In genomic region chr6:103742784-103743183, GRCm38 (mm10) we compare ENCODE assay signal across 15 mouse cellular contexts.
DNase-seq lines count a peak whose midpoint lies in the region; ATAC-seq and TF ChIP-seq lines count a peak whose summit lies in the region.
"Had no signal": no experiment of that assay in that cellular context is flagged by ENCODE, and none has a peak within 500 bp of the region (broad histone marks: within the 10 kb centered on the region; RNA-seq: fewer than 3 reads in every experiment).

No protein-coding gene starts in this region.

- no peaks in the 10 kb centered on the region for H3K27me3 ChIP-seq in forebrain, embryonic 14.5 days (replicated peaks; ENCODE audit: control insufficient read depth, insufficient read depth, low read length)
- H3K27me3 ChIP-seq in forebrain, embryonic 16.5 days (replicated peaks; ENCODE audit: control insufficient read depth, insufficient read depth, low read length): no peaks in the 10 kb centered on the region
- H3K27me3 ChIP-seq in midbrain, embryonic 16.5 days (ENCODE audit: control insufficient read depth, insufficient read depth, low read depth, low read length): no peaks in the 10 kb centered on the region
- H3K27me3 ChIP-seq: heart, embryonic 13.5 days; limb, embryonic 12.5 days; liver, embryonic 15.5 days had no signal

- DNase-seq in forebrain, embryonic 14.5 days (ENCODE audit: low spot score): peak; percentile 33
- DNase-seq in layer of hippocampus, adult 2 months (ENCODE audit: low spot score in 2 of 2): no peak
- DNase-seq in layer of hippocampus, adult 9-10 months (ENCODE audit: low spot score): no peak
- peak; percentile 28 for DNase-seq in brain, adult 2 months (ENCODE audit: low read depth, low spot score)
- no peak for DNase-seq in adrenal gland, postnatal 25 days
- DNase-seq: cerebellum, adult 9-11 months; kidney, adult 9 months; lung, postnatal 14 days; thymus, postnatal 36 days had no signal

- WGBS in forebrain, embryonic 14.5 days: 48% methylated on average over 3 of the region's 3 CpGs
- WGBS in forebrain, embryonic 16.5 days: 47% methylated on average over 3 of the region's 3 CpGs
- WGBS in midbrain, embryonic 16.5 days: 50% methylated on average over 3 of the region's 3 CpGs

- no peak overlapping the region for H3K27ac ChIP-seq in forebrain, embryonic 14.5 days (ENCODE audit: low read depth, low read length)
- no peak overlapping the region for H3K27ac ChIP-seq in forebrain, embryonic 16.5 days (ENCODE audit: low read length)
- no peak overlapping the region for H3K27ac ChIP-seq in layer of hippocampus, adult 2 months
- H3K27ac ChIP-seq in midbrain, embryonic 16.5 days (ENCODE audit: low read length): no peak overlapping the region
- H3K27ac ChIP-seq: heart, embryonic 13.5 days; limb, embryonic 12.5 days; liver, embryonic 15.5 days had no signal

- H3K9ac ChIP-seq in forebrain, embryonic 14.5 days (ENCODE audit: low read length): no peak overlapping the region
- H3K9ac ChIP-seq in forebrain, embryonic 16.5 days (replicated peaks; ENCODE audit: low read depth, low read length): no peak overlapping the region
- H3K9ac ChIP-seq in midbrain, embryonic 16.5 days (ENCODE audit: low read depth, low read length): no peak overlapping the region
- H3K9ac ChIP-seq: heart, embryonic 13.5 days; limb, embryonic 12.5 days; liver, embryonic 15.5 days had no signal

- no peaks in the 10 kb centered on the region for H3K9me3 ChIP-seq in forebrain, embryonic 14.5 days (replicated peaks; ENCODE audit: control insufficient read depth, low read length)
- no peaks in the 10 kb centered on the region for H3K9me3 ChIP-seq in forebrain, embryonic 16.5 days (ENCODE audit: control insufficient read depth, low read length)
- H3K9me3 ChIP-seq in midbrain, embryonic 16.5 days (replicated peaks; ENCODE audit: control insufficient read depth, low read length, poor library complexity, severe bottlenecking): no peaks in the 10 kb centered on the region
- H3K9me3 ChIP-seq: heart, embryonic 13.5 days; limb, embryonic 12.5 days; liver, embryonic 15.5 days had no signal

- peak; percentile 69 for TF ChIP-seq CTCF in layer of hippocampus, adult 2 months (conservative IDR thresholded peaks at IDR 0.05)

- no peak overlapping the region for H3K4me2 ChIP-seq in forebrain, embryonic 14.5 days (ENCODE audit: low read length)
- H3K4me2 ChIP-seq in forebrain, embryonic 16.5 days (ENCODE audit: low read length): no peak overlapping the region
- no peak overlapping the region for H3K4me2 ChIP-seq in midbrain, embryonic 16.5 days (ENCODE audit: low read length)
- H3K4me2 ChIP-seq: heart, embryonic 13.5 days; limb, embryonic 12.5 days; liver, embryonic 15.5 days had no signal

- no peaks in the 10 kb centered on the region for H3K36me3 ChIP-seq in forebrain, embryonic 14.5 days (ENCODE audit: control insufficient read depth, insufficient read depth, low read length)
- no peaks in the 10 kb centered on the region for H3K36me3 ChIP-seq in forebrain, embryonic 16.5 days (ENCODE audit: control insufficient read depth, insufficient read depth)
- no peaks in the 10 kb centered on the region for H3K36me3 ChIP-seq in midbrain, embryonic 16.5 days (ENCODE audit: control insufficient read depth, insufficient read depth, low read length)
- H3K36me3 ChIP-seq: heart, embryonic 13.5 days; limb, embryonic 12.5 days; liver, embryonic 15.5 days had no signal

- no peaks in the 10 kb centered on the region for H3K4me1 ChIP-seq in forebrain, embryonic 14.5 days (ENCODE audit: control insufficient read depth, insufficient read depth, low read length)
- no peaks in the 10 kb centered on the region for H3K4me1 ChIP-seq in forebrain, embryonic 16.5 days (replicated peaks; ENCODE audit: control insufficient read depth, insufficient read depth, low read length)
- H3K4me1 ChIP-seq in midbrain, embryonic 16.5 days (ENCODE audit: control insufficient read depth, insufficient read depth, low read length): no peaks in the 10 kb centered on the region
- H3K4me1 ChIP-seq: heart, embryonic 13.5 days; limb, embryonic 12.5 days; liver, embryonic 15.5 days had no signal

- no peak overlapping the region for H3K4me3 ChIP-seq in forebrain, embryonic 14.5 days (ENCODE audit: low read depth, low read length)
- no peak overlapping the region for H3K4me3 ChIP-seq in forebrain, embryonic 16.5 days (replicated peaks; ENCODE audit: low read length)
- no peak overlapping the region for H3K4me3 ChIP-seq in layer of hippocampus, adult 2 months
- no peak overlapping the region for H3K4me3 ChIP-seq in midbrain, embryonic 16.5 days (ENCODE audit: low read depth, low read length)
- H3K4me3 ChIP-seq: heart, embryonic 13.5 days; limb, embryonic 12.5 days; liver, embryonic 15.5 days had no signal

- no peak for ATAC-seq in forebrain, embryonic 14.5 days
- ATAC-seq in forebrain, embryonic 16.5 days: no peak
- peak; percentile 75; the same call in 1 of the 2 replicates for ATAC-seq in midbrain, embryonic 16.5 days
- no peak for ATAC-seq in cerebellum, adult (ENCODE audit: insufficient number of reproducible peaks, low FRiP score, low TSS enrichment)

Comparison
In these comparisons a context has a peak if more than half of its experiments do, and no peak if none do; other contexts are left out.
1. DNase-seq: peak in forebrain, embryonic 14.5 days (single experiment) and brain, adult 2 months (single experiment); none in layer of hippocampus, adult 2 months (0 of 2), layer of hippocampus, adult 9-10 months (single experiment) and adrenal gland, postnatal 25 days (single experiment).